9 mouse cellular contexts compared by ENCODE assay signal in the genomic region with DNA sequence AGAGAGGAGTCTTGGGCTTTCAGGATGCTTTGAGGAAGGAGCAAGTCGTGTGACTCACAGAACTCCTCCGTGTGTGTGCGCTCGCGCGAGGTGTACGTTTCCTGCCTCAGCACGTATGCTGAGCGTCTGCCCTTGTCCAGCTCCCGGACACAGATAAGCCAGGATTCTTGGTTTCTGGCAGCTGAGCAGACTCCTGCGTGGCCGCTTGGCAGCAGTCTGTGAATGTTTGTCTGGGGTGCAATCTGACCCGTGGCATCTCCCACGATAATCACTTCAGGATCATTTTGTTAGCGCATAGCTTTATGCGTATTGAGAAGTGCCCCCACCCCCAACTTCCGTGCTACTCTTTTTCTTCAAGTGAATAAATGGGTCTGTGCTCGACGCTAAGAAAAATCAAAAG. TPM values are rescaled to one million over a fixed set of nuclear protein-coding genes. Genes with fewer than 3 reads are reported as not detected.
DNase-seq lines count a peak whose midpoint lies in the region; ATAC-seq and TF ChIP-seq lines count a peak whose summit lies in the region.
"Had no signal": no experiment of that assay in that cellular context is flagged by ENCODE, and none has a peak within 500 bp of the region (broad histone marks: within the 10 kb centered on the region; RNA-seq: fewer than 3 reads in every experiment).

No protein-coding gene starts in this region.

- no peak overlapping the region for H3K4me3 ChIP-seq in hindbrain, embryonic 14.5 days (replicated peaks; ENCODE audit: low read length)
- H3K4me3 ChIP-seq in hindbrain, embryonic 16.5 days (ENCODE audit: low read length) = no peak overlapping the region
- no peak overlapping the region for H3K4me3 ChIP-seq in thymus, adult 2 months (ENCODE audit: control insufficient read depth, insufficient read depth, low read length)
- H3K4me3 ChIP-seq in heart, adult 2 months = no peak overlapping the region
- no peak overlapping the region for H3K4me3 ChIP-seq in stomach, postnatal 0 days (ENCODE audit: low read depth, low read length)
- H3K4me3 ChIP-seq: erythroblast, embryonic 14.5 days had no signal

- no peak overlapping the region for H3K9ac ChIP-seq in hindbrain, embryonic 14.5 days
- H3K9ac ChIP-seq in hindbrain, embryonic 16.5 days (ENCODE audit: low read depth, low read length) = no peak overlapping the region
- no peak overlapping the region for H3K9ac ChIP-seq in heart, adult 2 months (ENCODE audit: low read depth, low read length)
- no peak overlapping the region for H3K9ac ChIP-seq in stomach, postnatal 0 days (ENCODE audit: low read length)

- H3K27me3 ChIP-seq in hindbrain, embryonic 14.5 days (ENCODE audit: control insufficient read depth, insufficient read depth, low read length) = no peaks in the 10 kb centered on the region
- H3K27me3 ChIP-seq in hindbrain, embryonic 16.5 days (replicated peaks; ENCODE audit: control insufficient read depth, insufficient read depth, low read length) = no peaks in the 10 kb centered on the region
- no peaks in the 10 kb centered on the region for H3K27me3 ChIP-seq in thymus, adult 2 months (ENCODE audit: control insufficient read depth, insufficient read depth, low read length)
- no peaks in the 10 kb centered on the region for H3K27me3 ChIP-seq in heart, adult 2 months (ENCODE audit: control insufficient read depth, insufficient read depth, low read length)
- H3K27me3 ChIP-seq in stomach, postnatal 0 days (ENCODE audit: control insufficient read depth, insufficient read depth, low read length) = no peaks in the 10 kb centered on the region

- no peak for TF ChIP-seq CTCF in thymus, adult 2 months (IDR thresholded peaks at IDR 0.05; ENCODE audit: borderline replicate concordance, control insufficient read depth, extremely low read depth, insufficient read depth, low read length, poor library complexity)
- no peak for TF ChIP-seq CTCF in heart, adult 2 months (IDR thresholded peaks at IDR 0.05)
- TF ChIP-seq CTCF in stomach, postnatal 0 days (IDR thresholded peaks at IDR 0.05; ENCODE audit: low read depth) = no peak

- intact Hi-C loops in heart, adult 2 months (cut with DNase I) = loop anchor here (2.0 kb wide), 1 partner anchor 20 kb away; the partner anchor contains the start of gene Wbp1l

- H3K9me3 ChIP-seq in hindbrain, embryonic 14.5 days (ENCODE audit: control insufficient read depth, low read length) = no peaks in the 10 kb centered on the region
- no peaks in the 10 kb centered on the region for H3K9me3 ChIP-seq in hindbrain, embryonic 16.5 days (ENCODE audit: control insufficient read depth, low read length)
- no peaks in the 10 kb centered on the region for H3K9me3 ChIP-seq in stomach, postnatal 0 days (ENCODE audit: control insufficient read depth, low read length)

- 76% methylated on average over 19 of the region's 19 CpGs for WGBS in hindbrain, embryonic 14.5 days
- WGBS in hindbrain, embryonic 16.5 days = 61% methylated on average over 19 of the region's 19 CpGs
- 86% methylated on average over 19 of the region's 19 CpGs for WGBS in thymus, adult 2 months
- WGBS in heart, adult 2 months = 12% methylated on average over 19 of the region's 19 CpGs
- WGBS in stomach, postnatal 0 days = 33% methylated on average over 19 of the region's 19 CpGs

- no peak for ATAC-seq in hindbrain, embryonic 14.5 days (ENCODE audit: low FRiP score)
- ATAC-seq in hindbrain, embryonic 16.5 days = no peak
- peak; percentile 19; the same call in 1 of the 2 replicates for ATAC-seq in stomach, postnatal 0 days (ENCODE audit: low FRiP score, low TSS enrichment)

- DNase-seq in hindbrain, embryonic 14.5 days (ENCODE audit: low spot score) = no peak
- DNase-seq in thymus, adult 2 months = no peak
- DNase-seq in thymus, postnatal 4 days = no peak
- DNase-seq in heart, adult 2 months = peak; percentile 64 to 70
- peak; percentile 57 for DNase-seq in stomach, postnatal 0 days (ENCODE audit: low spot score)
- DNase-seq in frontal cortex, postnatal 36 days (ENCODE audit: low spot score in 2 of 2) = no peak

- H3K27ac ChIP-seq in hindbrain, embryonic 14.5 days = 0 out of 2 replicates have a peak overlapping the region, but pooled peaks have one; percentile 26
- no peak overlapping the region; the same call in 1 of the 2 replicates for H3K27ac ChIP-seq in hindbrain, embryonic 16.5 days (ENCODE audit: low read depth, low read length)
- peak overlapping the region; percentile 59; the same call in 1 of the 2 replicates for H3K27ac ChIP-seq in thymus, adult 2 months (ENCODE audit: control insufficient read depth, insufficient read depth, low read length)
- peak overlapping the region; percentile 38 for H3K27ac ChIP-seq in heart, adult 2 months
- peak overlapping the region; percentile 45; the same call in 1 of the 2 replicates for H3K27ac ChIP-seq in stomach, postnatal 0 days (replicated peaks)

- H3K4me1 ChIP-seq in hindbrain, embryonic 14.5 days (replicated peaks; ENCODE audit: control insufficient read depth, insufficient read depth, low read length) = peaks cover 50% of the 10 kb centered on the region
- H3K4me1 ChIP-seq in hindbrain, embryonic 16.5 days (ENCODE audit: control insufficient read depth, insufficient read depth, low read depth, low read length) = peaks cover 42% of the 10 kb centered on the region
- peaks cover 62% of the 10 kb centered on the region for H3K4me1 ChIP-seq in thymus, adult 2 months (replicated peaks; ENCODE audit: control insufficient read depth, insufficient read depth, low read length)
- peaks cover 34% of the 10 kb centered on the region for H3K4me1 ChIP-seq in heart, adult 2 months (ENCODE audit: control insufficient read depth, insufficient read depth, low read length)
- peaks cover 17% of the 10 kb centered on the region for H3K4me1 ChIP-seq in stomach, postnatal 0 days (replicated peaks; ENCODE audit: control insufficient read depth, insufficient read depth)

- TF ChIP-seq POLR2A in thymus, adult 2 months (IDR thresholded peaks at IDR 0.05; ENCODE audit: control insufficient read depth, extremely low read depth, insufficient read depth, low read length, poor library complexity) = no peak
- no peak for TF ChIP-seq POLR2A in heart, adult 2 months (IDR thresholded peaks at IDR 0.05; ENCODE audit: insufficient read depth, low read depth, low read length)

- no peak overlapping the region for H3K4me2 ChIP-seq in hindbrain, embryonic 14.5 days (replicated peaks)
- H3K4me2 ChIP-seq in hindbrain, embryonic 16.5 days (ENCODE audit: low read length) = no peak overlapping the region
- no peak overlapping the region for H3K4me2 ChIP-seq in stomach, postnatal 0 days (replicated peaks; ENCODE audit: low read depth)

- no peaks in the 10 kb centered on the region for H3K79me2 ChIP-seq in heart, adult 2 months (replicated peaks; ENCODE audit: control insufficient read depth, insufficient read depth, low read length)

- H3K36me3 ChIP-seq in hindbrain, embryonic 14.5 days (replicated peaks; ENCODE audit: control insufficient read depth, insufficient read depth) = peaks cover 4% of the 10 kb centered on the region; the same call in 1 of the 2 replicates
- 0 out of 2 replicates have a peak, but pooled peaks cover 3% of the 10 kb centered on the region for H3K36me3 ChIP-seq in hindbrain, embryonic 16.5 days (ENCODE audit: control insufficient read depth, insufficient read depth, low read length)
- no peaks in the 10 kb centered on the region for H3K36me3 ChIP-seq in thymus, adult 2 months (ENCODE audit: control insufficient read depth, insufficient read depth, low read length)
- peaks cover 7% of the 10 kb centered on the region for H3K36me3 ChIP-seq in heart, adult 2 months (ENCODE audit: control insufficient read depth, insufficient read depth, low read length)
- H3K36me3 ChIP-seq in stomach, postnatal 0 days (ENCODE audit: control insufficient read depth, insufficient read depth, low read length) = no peaks in the 10 kb centered on the region

- no peak for TF ChIP-seq EP300 in heart, adult 2 months (IDR thresholded peaks at IDR 0.05; ENCODE audit: insufficient read depth, low read depth, low read length)
- no peak for TF ChIP-seq EP300 in stomach, postnatal 0 days (optimal IDR thresholded peaks at IDR 0.05)

RNA-seq across cellular contexts. Expression of gene Wbp1l, which starts 20.1 kb away (rescaled TPM):
- polyA plus RNA-seq in hindbrain, embryonic 14.5 days (2014; fragmentation: Nextera tagmentation; extraction: Ambion mirVana) = 29.9 and 31.7 TPM in 2 replicates
- polyA plus RNA-seq in hindbrain, embryonic 16.5 days (2015; fragmentation: Nextera tagmentation; extraction: Ambion mirVana) = 32.0 and 40.0 TPM in 2 replicates
- polyA plus RNA-seq in thymus, adult 2 months (2012; rRNA removed) = 77.0 and 87.8 TPM in 2 replicates
- total RNA-seq in heart, adult 2 months (2021) = 10 to 100 TPM; 53.5 to 54.2 TPM
- polyA plus RNA-seq in heart, adult 2 months (2012; rRNA removed) = 39.2 and 46.2 TPM in 2 replicates
- 31.2 and 32.9 TPM in 2 replicates for polyA plus RNA-seq in stomach, postnatal 0 days (2015; fragmentation: Nextera tagmentation; extraction: Ambion mirVana)

RNA-seq across cellular contexts. Expression of gene Sfxn2, which starts 45.8 kb away (rescaled TPM):
- polyA plus RNA-seq in hindbrain, embryonic 14.5 days (2014; fragmentation: Nextera tagmentation; extraction: Ambion mirVana) = 7.2 and 8.4 TPM in 2 replicates
- polyA plus RNA-seq in hindbrain, embryonic 16.5 days (2015; fragmentation: Nextera tagmentation; extraction: Ambion mirVana) = 9.9 and 10.5 TPM in 2 replicates
- 5.6 and 6.5 TPM in 2 replicates for polyA plus RNA-seq in thymus, adult 2 months (2012; rRNA removed)
- total RNA-seq in heart, adult 2 months (2021) = 1 to 10 TPM; 2.4 to 3.6 TPM
- 2.3 and 2.7 TPM in 2 replicates for polyA plus RNA-seq in heart, adult 2 months (2012; rRNA removed)
- polyA plus RNA-seq in stomach, postnatal 0 days (2015; fragmentation: Nextera tagmentation; extraction: Ambion mirVana) = 9.4 and 10.0 TPM in 2 replicates

RNA-seq across cellular contexts. Expression of gene Arl3, which starts 46.0 kb away (rescaled TPM):
- 130 and 141 TPM in 2 replicates for polyA plus RNA-seq in hindbrain, embryonic 14.5 days (2014; fragmentation: Nextera tagmentation; extraction: Ambion mirVana)
- polyA plus RNA-seq in hindbrain, embryonic 16.5 days (2015; fragmentation: Nextera tagmentation; extraction: Ambion mirVana) = 211 and 247 TPM in 2 replicates
- 17.0 and 21.6 TPM in 2 replicates for polyA plus RNA-seq in thymus, adult 2 months (2012; rRNA removed)
- total RNA-seq in heart, adult 2 months (2021) = 10 to 100 TPM; 36.1 to 43.4 TPM
- polyA plus RNA-seq in heart, adult 2 months (2012; rRNA removed) = 38.3 and 57.0 TPM in 2 replicates
- polyA plus RNA-seq in stomach, postnatal 0 days (2015; fragmentation: Nextera tagmentation; extraction: Ambion mirVana) = 39.6 and 41.6 TPM in 2 replicates

RNA-seq across cellular contexts. Expression of gene Cyp17a1, which starts 54.0 kb away (rescaled TPM):
- polyA plus RNA-seq in hindbrain, embryonic 14.5 days (2014; fragmentation: Nextera tagmentation; extraction: Ambion mirVana) = not detected in 2 replicates
- not detected in 2 replicates for polyA plus RNA-seq in hindbrain, embryonic 16.5 days (2015; fragmentation: Nextera tagmentation; extraction: Ambion mirVana)
- 0.26 and 0.42 TPM in 2 replicates for polyA plus RNA-seq in thymus, adult 2 months (2012; rRNA removed)
- not detected for total RNA-seq in heart, adult 2 months (2021)
- polyA plus RNA-seq in heart, adult 2 months (2012; rRNA removed) = 0.12 TPM in 1 of 2 replicates, not detected in the other
- 0.12 TPM in 1 of 2 replicates, not detected in the other for polyA plus RNA-seq in stomach, postnatal 0 days (2015; fragmentation: Nextera tagmentation; extraction: Ambion mirVana)
- total RNA-seq: layer of hippocampus, adult 8-10 months had no signal
- polyA plus RNA-seq: erythroblast, embryonic 14.5 days had no signal

Comparison
In these comparisons a context has a peak if more than half of its experiments do, and no peak if none do; other contexts are left out.
1. DNase-seq: peak in heart, adult 2 months (2 of 2) and stomach, postnatal 0 days (single experiment); none in hindbrain, embryonic 14.5 days (single experiment), thymus, adult 2 months (single experiment), thymus, postnatal 4 days (single experiment) and frontal cortex, postnatal 36 days (0 of 2).